Mouse (Mus musculus): ENCODE data around the gene Zbtb16. TPM values are rescaled to one million over a fixed set of nuclear protein-coding genes. Genes with fewer than 3 reads are reported as not detected.

Gene Zbtb16
- polyA plus RNA-seq, 1 experiment from 2014 or later = 6.3 TPM

DNA sequence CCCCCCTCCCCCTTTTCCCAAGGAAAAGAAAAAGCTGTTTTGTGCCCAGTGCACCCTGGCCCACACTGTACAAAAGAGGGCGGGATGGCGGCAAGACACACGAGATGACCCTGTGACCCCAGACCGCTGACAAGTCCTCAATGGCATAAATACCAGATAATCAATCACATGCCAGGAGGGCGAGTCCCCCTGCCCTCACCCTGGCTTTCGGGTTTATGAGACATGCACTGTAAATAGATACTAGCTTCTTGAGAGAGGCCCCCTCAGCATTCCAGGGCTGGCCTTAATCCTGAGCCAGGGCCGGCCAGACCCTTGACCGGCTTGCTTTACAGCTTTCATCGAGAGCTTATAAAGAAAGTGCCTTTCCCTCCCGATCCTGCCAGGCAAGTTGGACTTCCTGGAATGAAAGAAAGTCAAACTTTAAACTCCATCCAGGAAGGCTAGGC lies 141.4 kb downstream of the Zbtb16 start:
- Histone ChIP-seq H3K4me1 (replicated peaks) (peaks cover 41% of the 10 kb centered on the region), H3K4me3 (no peak overlapping the region)
- WGBS = 6% methylated on average over 10 of the region's 10 CpGs

DNA sequence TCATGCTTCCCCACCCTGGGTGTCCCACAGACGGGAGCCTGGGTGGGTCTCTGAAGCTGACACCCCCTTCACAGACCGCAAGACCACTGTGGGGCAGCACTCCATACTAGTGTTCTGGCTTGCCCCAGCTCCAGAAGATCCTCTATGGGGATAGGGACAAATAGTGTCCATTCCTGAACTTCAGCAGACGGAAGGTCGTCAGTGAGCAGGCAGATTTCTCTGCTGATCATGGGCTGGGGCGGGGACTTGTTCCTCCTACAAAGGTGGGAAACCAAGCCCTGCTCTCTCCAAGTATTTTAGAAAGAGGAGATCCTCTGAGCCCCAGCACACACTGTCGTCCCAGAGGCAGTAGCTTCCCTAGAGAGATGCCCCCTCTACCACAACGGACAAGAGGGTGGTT lies 142.3 kb downstream of the Zbtb16 start:
- Histone ChIP-seq H3K27me3 (0 out of 2 replicates have a peak, but pooled peaks cover 12% of the 10 kb centered on the region), H3K4me1 (replicated peaks) (peaks cover 38% of the 10 kb centered on the region), H3K27ac (no peak overlapping the region), H3K36me3 (no peaks in the 10 kb centered on the region), H3K9me3 (no peaks in the 10 kb centered on the region), H3K4me3 (no peak overlapping the region), H3K4me2 (no peak overlapping the region), H3K9ac (no peak overlapping the region)
- ATAC-seq (ENCODE audit: low FRiP score) = no peak
- 34% methylated on average over 7 of the region's 7 CpGs for WGBS

More for the DNA sequence above, 141.4 kb downstream of the Zbtb16 start:
- Histone ChIP-seq H3K9ac (no peak overlapping the region), H3K36me3 (no peaks in the 10 kb centered on the region), H3K9me3 (no peaks in the 10 kb centered on the region), H3K4me2 (no peak overlapping the region), H3K27ac (no peak overlapping the region), H3K27me3 (0 out of 2 replicates have a peak, but pooled peaks cover 12% of the 10 kb centered on the region)
- ATAC-seq (ENCODE audit: low FRiP score) = no peak

DNA sequence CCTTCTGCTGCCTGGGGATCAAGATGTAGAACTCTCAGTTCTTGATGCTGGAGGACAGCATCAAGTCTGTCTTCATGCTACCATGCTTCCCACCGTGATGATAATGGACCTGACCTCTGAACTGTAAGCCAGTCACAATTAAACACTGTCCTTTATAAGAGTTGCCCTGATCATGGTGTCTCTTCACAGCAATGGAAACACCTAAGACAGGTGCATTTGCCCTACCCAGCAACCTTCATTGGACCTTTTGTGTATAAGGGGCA lies 146.4 kb downstream of the Zbtb16 start:
- Histone ChIP-seq H3K9me3 (no peaks in the 10 kb centered on the region), H3K27me3 (0 out of 2 replicates have a peak, but pooled peaks cover 6% of the 10 kb centered on the region), H3K36me3 (no peaks in the 10 kb centered on the region), H3K27ac (no peak overlapping the region), H3K9ac (no peak overlapping the region), H3K4me1 (replicated peaks) (peaks cover 25% of the 10 kb centered on the region), H3K4me3 (no peak overlapping the region), H3K4me2 (no peak overlapping the region)
- WGBS = 68% methylated on average over 1 of the region's 1 CpGs
- ATAC-seq (ENCODE audit: low FRiP score) = no peak

DNA sequence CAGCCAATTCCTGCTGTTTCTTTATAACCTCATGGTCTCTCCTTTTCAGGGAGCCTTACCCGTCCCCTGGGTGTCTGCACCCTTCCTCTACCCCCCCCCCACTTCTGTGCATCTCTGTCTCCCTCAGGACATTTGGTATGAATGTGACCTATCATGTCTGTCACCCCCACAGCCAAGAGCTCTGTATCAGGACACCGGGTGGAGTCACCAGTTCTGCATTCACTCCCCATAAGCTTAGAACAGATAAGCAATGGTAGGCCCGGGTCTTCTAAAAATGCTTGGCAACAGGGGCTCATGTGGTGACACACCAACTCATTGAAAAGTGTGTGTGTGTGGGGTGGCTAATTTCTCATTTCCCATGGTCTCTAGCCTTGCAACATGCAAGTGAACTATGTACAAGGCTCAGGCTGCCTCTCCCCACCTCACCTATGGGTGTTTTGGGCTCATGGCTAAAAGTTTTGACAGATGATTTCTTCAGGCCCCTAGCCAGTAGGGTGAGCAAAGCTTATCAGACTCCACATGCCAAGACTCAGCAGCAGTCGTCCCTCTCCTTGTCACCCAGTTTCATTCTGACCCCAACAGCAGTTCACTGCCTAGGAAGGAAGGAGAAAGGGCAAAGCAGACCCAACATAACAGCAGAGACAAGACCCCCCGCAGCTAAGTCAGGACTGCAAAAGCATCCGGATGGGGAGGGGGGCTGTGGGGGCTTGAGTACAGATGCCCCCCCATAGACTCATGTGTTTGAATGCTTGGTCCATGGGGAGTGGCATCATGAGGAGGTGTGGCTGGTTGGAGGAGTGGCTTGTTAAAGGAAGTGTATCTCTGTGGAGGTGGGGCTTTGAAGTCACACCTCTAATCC lies 146.9 kb downstream of the Zbtb16 start:
- Histone ChIP-seq H3K27me3 (0 out of 2 replicates have a peak, but pooled peaks cover 5% of the 10 kb centered on the region), H3K4me2 (no peak overlapping the region), H3K27ac (no peak overlapping the region), H3K9ac (no peak overlapping the region), H3K4me1 (replicated peaks) (peaks cover 27% of the 10 kb centered on the region), H3K9me3 (no peaks in the 10 kb centered on the region), H3K4me3 (no peak overlapping the region), H3K36me3 (no peaks in the 10 kb centered on the region)
- no peak for ATAC-seq (ENCODE audit: low FRiP score)
- 76% methylated on average over 6 of the region's 6 CpGs for WGBS

GRCm38 (mm10) chr9:48687891-48688290 lies 148.1 kb downstream of the Zbtb16 start:
- 65% methylated on average over 7 of the region's 7 CpGs for WGBS
- Histone ChIP-seq H3K4me2 (no peak overlapping the region), H3K4me3 (no peak overlapping the region), H3K27ac (no peak overlapping the region), H3K9me3 (no peaks in the 10 kb centered on the region), H3K36me3 (no peaks in the 10 kb centered on the region), H3K27me3 (no peaks in the 10 kb centered on the region), H3K9ac (no peak overlapping the region), H3K4me1 (replicated peaks) (peaks cover 20% of the 10 kb centered on the region; the same call in 1 of the 2 replicates)
- no peak for ATAC-seq (ENCODE audit: low FRiP score)

GRCm38 (mm10) chr9:48685721-48686120 lies 150.3 kb downstream of the Zbtb16 start:
- Histone ChIP-seq H3K4me3 (no peak overlapping the region), H3K4me1 (replicated peaks) (peaks cover 20% of the 10 kb centered on the region; the same call in 1 of the 2 replicates), H3K36me3 (no peaks in the 10 kb centered on the region), H3K9ac (no peak overlapping the region), H3K27ac (no peak overlapping the region), H3K27me3 (0 out of 2 replicates have a peak, but pooled peaks cover 7% of the 10 kb centered on the region), H3K4me2 (no peak overlapping the region), H3K9me3 (no peaks in the 10 kb centered on the region)
- no peak for ATAC-seq (ENCODE audit: low FRiP score)
- WGBS = 54% methylated on average over 7 of the region's 7 CpGs

- WGBS = 60% methylated on average over 5 of the region's 5 CpGs
- H3K4me2 ChIP-seq = no peak overlapping the region
- no peak overlapping the region for H3K4me3 ChIP-seq
- no peak overlapping the region for H3K27ac ChIP-seq
- no peaks in the 10 kb centered on the region for H3K36me3 ChIP-seq
- 0 out of 2 replicates have a peak, but pooled peaks cover 7% of the 10 kb centered on the region for H3K27me3 ChIP-seq
- H3K9ac ChIP-seq = no peak overlapping the region
- peaks cover 25% of the 10 kb centered on the region for H3K4me1 ChIP-seq (replicated peaks)
- no peaks in the 10 kb centered on the region for H3K9me3 ChIP-seq
- no peak for ATAC-seq (ENCODE audit: low FRiP score)
These were observed 151.9 kb downstream of the Zbtb16 start for GRCm38 (mm10) chr9:48684144-48684543.

DNA sequence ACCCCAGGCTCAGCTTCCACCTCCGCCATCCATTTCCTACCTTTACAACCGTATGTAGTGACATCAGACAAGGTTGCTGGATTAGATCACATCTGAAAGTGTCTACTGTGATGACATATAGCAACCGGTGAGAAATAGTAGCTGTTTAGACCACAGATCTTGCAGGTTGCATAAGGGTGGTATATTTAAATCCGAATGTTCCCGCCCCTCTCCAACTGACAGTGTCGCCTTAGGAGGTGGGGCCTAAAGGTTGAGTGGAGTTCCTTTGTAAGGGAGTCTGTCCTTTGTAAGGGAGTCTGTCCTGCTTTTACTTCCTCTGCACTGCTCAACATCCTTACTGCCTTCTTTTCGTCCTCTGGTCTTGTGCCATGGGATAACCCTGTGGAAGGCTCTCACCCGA lies 154.8 kb downstream of the Zbtb16 start:
- Histone ChIP-seq H3K9ac (no peak overlapping the region), H3K9me3 (no peaks in the 10 kb centered on the region), H3K27ac (no peak overlapping the region), H3K4me3 (no peak overlapping the region), H3K27me3 (peaks cover 12% of the 10 kb centered on the region; the same call in 1 of the 2 replicates), H3K4me2 (no peak overlapping the region), H3K4me1 (replicated peaks) (peaks cover 43% of the 10 kb centered on the region), H3K36me3 (no peaks in the 10 kb centered on the region)
- 86% methylated on average over 8 of the region's 8 CpGs for WGBS
- no peak for ATAC-seq (ENCODE audit: low FRiP score)

DNA sequence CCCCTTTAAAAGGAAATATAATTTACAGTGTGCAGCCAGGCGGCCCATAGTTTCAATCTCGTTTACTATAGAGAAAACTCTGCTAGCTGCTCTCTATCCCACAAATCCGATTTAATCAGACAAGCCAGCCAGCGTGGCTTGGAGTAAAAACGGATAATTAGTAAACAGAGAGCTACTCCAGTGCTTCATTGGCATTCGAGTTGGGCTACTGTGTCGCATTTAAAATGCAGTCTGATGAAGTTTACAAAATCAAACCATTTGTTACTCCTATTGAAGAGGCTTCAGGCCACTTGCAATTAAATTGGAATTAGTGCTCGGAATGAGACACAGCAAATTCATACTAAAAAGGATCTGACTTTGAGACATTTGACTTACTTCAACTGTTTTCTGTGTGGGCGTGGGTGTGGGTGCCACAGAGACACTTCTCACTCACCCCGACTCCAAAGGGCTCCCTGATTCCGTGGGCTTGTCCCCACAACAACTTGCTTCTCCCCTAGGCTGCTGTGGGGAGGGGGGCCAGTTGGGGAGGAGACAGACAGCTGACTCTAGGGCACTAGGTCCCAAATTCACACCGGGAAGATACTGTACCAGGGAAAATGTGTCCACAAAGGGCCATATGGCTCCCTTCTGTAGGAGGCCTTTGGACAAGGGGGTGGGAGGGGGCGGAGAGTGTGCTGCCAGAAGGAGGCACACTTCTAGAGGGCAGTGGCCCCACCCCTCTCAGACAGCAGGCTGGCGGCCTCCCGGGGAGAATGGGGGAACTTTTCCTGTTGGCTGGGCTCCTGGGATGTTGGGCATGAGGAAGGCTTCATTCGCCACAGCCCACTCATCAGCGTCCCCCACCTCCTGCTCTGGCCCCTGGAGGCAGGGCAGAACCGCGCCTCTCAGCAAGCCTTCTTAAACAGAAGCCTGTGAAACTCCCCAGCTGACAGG lies 157.3 kb downstream of the Zbtb16 start:
- Histone ChIP-seq H3K9me3 (no peaks in the 10 kb centered on the region), H3K4me2 (0 out of 2 replicates have a peak overlapping the region, but pooled peaks have one; percentile 23), H3K4me1 (replicated peaks) (peaks cover 54% of the 10 kb centered on the region), H3K27me3 (peaks cover 19% of the 10 kb centered on the region; the same call in 1 of the 2 replicates), H3K27ac (peak overlapping the region; percentile 79), H3K9ac (0 out of 2 replicates have a peak overlapping the region, but pooled peaks have one; percentile 6), H3K4me3 (no peak overlapping the region), H3K36me3 (no peaks in the 10 kb centered on the region)
- ATAC-seq (ENCODE audit: low FRiP score) = peak; percentile 88
- 9% methylated on average over 19 of the region's 19 CpGs for WGBS

DNA sequence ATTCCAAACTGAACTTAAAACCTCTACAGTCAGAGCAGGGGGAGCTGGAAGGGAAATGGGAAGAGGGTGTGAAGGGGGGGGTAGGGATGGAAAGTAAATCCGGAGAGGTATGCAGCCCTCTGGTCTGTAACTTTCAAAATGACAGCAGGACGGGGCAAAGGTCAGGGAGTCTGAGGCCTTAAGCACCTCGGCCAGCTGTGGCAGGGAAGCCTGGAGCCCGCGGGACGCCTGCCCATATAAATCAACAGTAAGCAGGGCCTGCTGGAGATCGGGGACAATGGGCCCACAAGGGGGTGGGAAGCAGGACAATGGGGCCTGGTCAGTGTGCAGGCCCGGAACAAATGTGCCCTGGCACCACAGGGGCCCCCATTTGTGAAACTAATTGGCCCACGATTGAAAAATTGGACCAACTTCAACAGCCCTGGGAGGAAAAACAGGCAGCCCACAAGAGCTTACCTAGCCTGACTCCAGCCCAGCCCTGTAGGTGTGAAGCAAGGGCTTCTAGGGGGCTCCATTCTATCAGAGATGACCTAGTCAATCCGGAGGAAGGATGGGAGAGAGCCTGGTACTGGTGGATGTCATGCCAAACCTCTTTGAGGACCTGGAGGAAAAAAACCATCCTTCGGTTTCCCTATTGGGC lies 160.8 kb downstream of the Zbtb16 start:
- Histone ChIP-seq H3K9ac (no peak overlapping the region), H3K9me3 (no peaks in the 10 kb centered on the region), H3K4me1 (replicated peaks) (peaks cover 66% of the 10 kb centered on the region), H3K4me2 (no peak overlapping the region), H3K36me3 (no peaks in the 10 kb centered on the region), H3K27ac (0 out of 2 replicates have a peak overlapping the region, but pooled peaks have one; percentile 61), H3K27me3 (peaks cover 38% of the 10 kb centered on the region), H3K4me3 (no peak overlapping the region)
- 8% methylated on average over 11 of the region's 11 CpGs for WGBS
- ATAC-seq (ENCODE audit: low FRiP score) = no peak

DNA sequence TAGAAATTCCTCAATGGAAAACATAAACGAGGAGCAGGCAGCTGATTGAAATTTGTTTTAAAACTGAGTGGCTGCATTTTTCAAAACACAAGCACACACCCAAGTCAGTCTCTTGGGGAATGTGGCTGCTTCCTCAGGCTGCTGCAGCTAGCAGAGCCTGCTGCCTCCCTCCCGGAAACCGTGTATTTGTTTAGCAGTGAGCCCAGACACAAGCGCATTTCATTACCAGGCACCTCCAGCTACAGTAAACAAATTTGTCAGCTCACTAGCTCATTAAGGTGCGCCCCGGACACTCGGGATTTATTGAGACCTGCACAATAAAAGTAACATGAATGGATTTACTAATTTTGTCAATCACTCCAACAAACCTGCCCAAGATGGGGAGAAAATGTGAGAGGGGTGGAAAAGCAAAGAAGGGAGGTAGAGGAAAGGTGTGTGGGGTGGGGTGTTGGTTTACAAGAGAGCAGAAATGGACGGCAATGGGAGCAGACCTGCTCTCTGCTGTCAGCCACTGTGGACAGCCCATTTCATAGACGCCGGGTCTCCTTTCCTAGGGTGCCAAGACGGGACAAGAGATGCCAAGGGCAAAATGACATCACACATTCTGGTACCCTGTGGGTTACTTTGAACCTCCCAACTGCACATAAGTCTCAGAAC lies 161.5 kb downstream of the Zbtb16 start:
- H3K4me3 ChIP-seq = no peak overlapping the region
- WGBS = 4% methylated on average over 11 of the region's 11 CpGs
- ATAC-seq (ENCODE audit: low FRiP score) = no peak
- peak overlapping the region; percentile 61 for H3K27ac ChIP-seq
- H3K4me1 ChIP-seq (replicated peaks) = peaks cover 72% of the 10 kb centered on the region
- H3K9me3 ChIP-seq = no peaks in the 10 kb centered on the region
- H3K27me3 ChIP-seq = peaks cover 38% of the 10 kb centered on the region
- H3K9ac ChIP-seq = no peak overlapping the region
- no peak overlapping the region for H3K4me2 ChIP-seq
- no peaks in the 10 kb centered on the region for H3K36me3 ChIP-seq

All from hindbrain, embryonic 13.5 days (tissue).